Mouse (Mus musculus): ENCODE measurements at regions not wholly inside any gene's neighbourhood (a gene's known extent, or its start where the extent isn't known, plus 50 kb on each side); places are given as distances from the start of the nearest gene placed in this dataset.

DNA sequence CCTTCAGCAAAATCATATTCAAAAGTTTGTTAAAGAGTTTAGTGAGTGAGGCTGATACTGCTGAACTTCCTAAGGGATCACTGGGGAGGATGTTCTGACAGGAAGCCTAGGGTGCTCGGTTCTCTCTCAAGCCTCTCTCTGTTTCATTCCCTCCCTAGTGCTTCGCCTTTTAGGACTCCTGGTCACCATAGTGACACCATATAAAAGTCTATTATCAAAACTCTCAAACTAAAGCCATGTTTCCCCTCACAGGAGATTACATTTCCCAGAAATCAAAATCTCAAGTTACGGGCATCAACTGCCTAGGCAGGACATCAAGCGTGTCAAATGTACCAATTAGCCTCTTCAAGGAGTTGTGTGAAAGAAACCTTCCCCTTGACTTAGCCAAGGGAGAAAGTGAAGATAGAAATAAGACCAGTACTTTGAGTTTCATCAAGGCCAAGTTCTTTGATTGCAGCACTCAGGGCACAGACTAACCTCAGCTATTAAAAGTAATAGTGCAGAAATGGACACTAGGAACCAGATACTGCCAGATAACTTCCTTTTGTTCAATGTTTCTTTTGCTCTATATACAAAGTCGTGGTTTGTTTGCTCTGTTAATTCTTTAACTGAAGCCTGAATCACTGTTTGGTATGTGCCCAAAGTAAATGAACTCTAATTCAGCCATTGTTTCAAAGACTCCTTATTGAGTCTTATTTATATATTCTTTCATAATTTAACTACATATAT is 752.6 kb downstream of the Jrkl start:
- peak; percentile 43 for DNase-seq (ENCODE audit: inconsistent ontology term)

- DNase-seq (ENCODE audit: inconsistent ontology term), result peak; percentile 73
Measured at GRCm38 (mm10) chr9:12457810-12458209, 787.8 kb downstream of the Jrkl start.

GRCm38 (mm10) chr9:12456695-12457094 is 788.9 kb downstream of the Jrkl start:
- DNase-seq (ENCODE audit: inconsistent ontology term), result no peak

DNA sequence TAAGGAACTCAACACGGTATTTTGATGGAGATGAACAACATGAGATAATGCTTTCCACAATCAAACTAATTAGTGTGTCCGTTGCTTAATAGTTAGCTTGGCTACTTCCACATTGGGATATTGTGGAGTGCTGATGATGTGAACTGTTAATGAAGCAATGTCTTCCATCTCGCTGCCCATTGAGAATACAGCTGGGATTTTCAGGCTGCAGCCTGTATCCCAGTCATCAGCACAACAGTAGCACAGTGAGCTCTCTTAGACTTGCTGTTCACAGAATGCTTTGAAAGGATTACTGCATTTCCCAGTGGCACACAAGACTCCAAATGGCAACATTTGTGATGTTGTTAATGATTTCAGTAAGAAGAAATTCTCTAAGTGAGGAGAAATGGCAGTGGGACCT is 811.5 kb downstream of the Jrkl start:
- DNase-seq (ENCODE audit: inconsistent ontology term), result peak; percentile 79

GRCm38 (mm10) chr9:12421906-12422305 is 823.7 kb downstream of the Jrkl start:
- no peak for DNase-seq (ENCODE audit: inconsistent ontology term)

GRCm38 (mm10) chr9:12408500-12408899 is 837.1 kb downstream of the Jrkl start:
- DNase-seq (ENCODE audit: inconsistent ontology term), result peak; percentile 74

DNA sequence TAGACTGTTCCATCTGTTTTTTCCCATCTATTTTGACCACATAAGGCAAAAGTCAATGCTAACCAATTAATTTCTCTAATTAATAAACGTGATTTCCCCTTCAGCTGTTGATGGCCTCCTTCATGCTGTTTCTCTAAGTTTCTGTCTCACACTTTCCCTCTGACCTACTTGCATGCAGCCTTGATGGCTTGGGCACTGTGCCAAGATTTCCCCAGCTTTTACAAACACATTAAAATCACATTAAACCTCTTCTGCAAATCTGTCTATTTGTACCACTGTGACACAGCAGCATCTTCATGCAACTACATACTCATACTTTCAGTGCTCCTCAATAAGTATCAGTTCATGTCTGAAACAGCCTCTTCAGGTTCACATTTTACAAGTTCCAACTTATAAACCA is 841.4 kb downstream of the Jrkl start:
- DNase-seq (ENCODE audit: inconsistent ontology term), result no peak

DNA sequence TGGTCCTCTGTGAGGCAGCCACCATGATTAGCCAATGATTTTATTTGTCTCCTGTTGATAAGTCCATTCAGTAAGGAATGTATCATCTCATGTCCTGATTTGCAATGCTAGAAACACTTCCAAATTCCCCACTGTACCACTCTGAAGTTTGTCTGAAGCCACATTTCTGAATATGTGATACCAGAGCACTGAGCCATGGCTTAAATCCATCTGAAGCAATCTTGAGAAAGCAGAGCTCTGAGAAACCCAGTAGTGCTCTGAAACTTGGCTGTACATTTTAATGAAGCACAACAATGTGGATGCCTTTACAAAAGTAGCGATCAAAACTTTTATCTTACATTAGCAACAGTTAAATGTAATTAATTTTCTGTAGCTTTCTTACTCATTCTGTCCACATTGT is 850.0 kb downstream of the Jrkl start:
- peak; percentile 60 for DNase-seq (ENCODE audit: inconsistent ontology term)

DNA sequence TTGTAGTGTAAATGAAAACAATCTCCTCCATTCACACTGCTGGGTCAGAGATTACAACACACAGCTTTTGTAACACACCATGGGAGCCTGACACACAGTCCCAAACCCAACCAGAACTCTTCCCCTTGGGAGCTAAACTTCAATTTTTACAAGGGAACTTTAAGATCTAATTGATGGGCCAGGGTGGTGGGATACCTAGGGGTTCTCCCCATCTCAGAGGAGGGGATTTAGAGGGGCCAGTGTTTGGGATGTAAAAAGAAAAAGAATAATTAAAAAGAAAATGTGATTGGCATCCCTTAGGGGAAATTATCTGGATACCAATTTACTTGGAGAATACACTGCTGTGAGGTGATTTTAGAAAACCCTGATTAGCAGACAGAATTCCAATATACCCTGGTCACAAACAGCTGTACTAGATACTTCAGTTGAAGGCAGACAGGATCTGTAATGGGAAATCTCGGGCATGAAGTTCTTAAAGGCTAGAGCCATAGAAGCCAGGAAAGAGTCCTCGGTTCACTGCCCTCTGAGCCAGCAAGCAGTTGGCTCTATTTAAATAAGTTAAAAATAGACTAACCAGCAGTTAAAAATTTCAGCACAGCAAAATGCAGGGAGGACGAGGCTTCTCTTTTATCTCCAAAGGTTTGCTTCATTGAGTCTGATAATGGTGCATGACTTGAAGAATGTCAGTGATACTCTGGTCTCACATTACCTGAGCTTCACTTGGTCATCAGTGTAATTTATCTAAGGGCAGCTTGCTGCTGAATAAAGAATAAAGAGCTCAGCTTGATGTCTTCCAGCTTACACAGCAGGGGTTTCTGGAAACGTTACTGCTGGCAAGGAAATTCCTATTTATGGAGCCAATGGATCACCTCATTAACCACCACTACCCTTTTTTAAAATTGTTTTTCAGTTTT is 864.6 kb downstream of the Jrkl start:
- DNase-seq (ENCODE audit: inconsistent ontology term), result peak; percentile 62

GRCm38 (mm10) chr9:12380029-12380428 is 865.6 kb downstream of the Jrkl start:
- DNase-seq (ENCODE audit: inconsistent ontology term), result peak; percentile 58

DNA sequence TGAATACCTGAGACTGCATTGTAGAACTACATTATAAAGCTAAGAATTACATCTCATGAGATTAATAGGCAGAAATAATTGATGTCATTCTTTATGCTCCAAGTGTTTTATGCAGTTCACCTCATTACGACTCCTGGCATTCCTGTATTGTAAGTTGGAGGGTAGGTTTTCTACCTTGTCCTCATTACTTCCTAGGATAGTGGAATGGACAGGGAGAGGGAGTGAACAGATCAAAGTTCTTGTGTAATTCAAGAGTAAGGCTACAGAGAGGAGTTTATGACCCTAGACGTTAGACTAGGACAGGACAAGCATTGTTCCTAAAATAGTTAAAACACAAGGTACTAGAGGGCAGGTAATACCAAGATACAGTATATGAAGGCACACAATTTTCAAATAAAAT is 901.3 kb downstream of the Jrkl start:
- DNase-seq (ENCODE audit: inconsistent ontology term), result no peak

- no peak for DNase-seq (ENCODE audit: inconsistent ontology term)
Measured at GRCm38 (mm10) chr9:12341453-12341852, 904.2 kb downstream of the Jrkl start.

- DNase-seq (ENCODE audit: inconsistent ontology term), result peak; percentile 4
Measured at GRCm38 (mm10) chr9:12313517-12314075, 932.0 kb downstream of the Jrkl start.

DNA sequence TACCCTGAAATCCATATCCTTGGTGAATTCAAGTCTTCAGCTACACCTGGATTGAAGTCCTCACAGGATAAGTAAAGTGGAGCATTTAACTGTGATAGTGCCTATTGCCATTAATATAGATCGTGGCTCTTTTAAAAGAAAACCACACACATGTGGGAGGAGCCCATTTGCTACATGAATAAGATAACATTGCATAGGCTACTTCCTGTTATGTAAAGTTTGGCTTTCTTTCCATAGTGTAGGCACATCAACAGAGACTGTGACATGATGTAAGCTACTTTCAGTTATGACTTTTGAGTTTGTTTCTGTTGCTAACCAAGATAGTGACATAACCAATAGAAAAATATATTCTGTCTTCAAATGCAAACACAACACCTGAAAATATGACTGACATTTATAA is 932.6 kb downstream of the Jrkl start:
- DNase-seq (ENCODE audit: inconsistent ontology term), result no peak

All from Muller cell, postnatal 12 days (primary cell).